Mouse (Mus musculus): Measurements from ENCODE around the gene Sbk1. TPM values are rescaled to one million over a fixed set of nuclear protein-coding genes. Genes with fewer than 3 reads are reported as not detected.
A peak's percentile ranks its signal among the peaks of the same experiment; 100 is the strongest.

Sbk1 gene
- polyA plus RNA-seq, 1 experiment from 2014 or later, result 276 TPM

- Histone ChIP-seq H3K4me2 (replicated peaks) (peak overlapping the region; percentile 12; the same call in 1 of the 2 replicates), H3K9ac (replicated peaks) (0 out of 2 replicates have a peak overlapping the region, but pooled peaks have one; percentile 1), H3K4me3 (no peak overlapping the region), H3K27ac (replicated peaks) (no peak overlapping the region), H3K27me3 (peaks cover 27% of the 10 kb centered on the region), H3K4me1 (peaks cover 11% of the 10 kb centered on the region), H3K36me3 (no peaks in the 10 kb centered on the region), H3K9me3 (no peaks in the 10 kb centered on the region)
- 6% methylated on average over 6 of the region's 6 CpGs for WGBS
- ATAC-seq (ENCODE audit: low FRiP score, low read depth), result 0 out of 2 replicates have a peak, but pooled peaks have one; percentile 27
Observed at GRCm38 (mm10) chr7:126248088-126248487, 24.3 kb upstream of the Sbk1 start.

- Histone ChIP-seq H3K4me3 (no peak overlapping the region), H3K4me1 (peaks cover 11% of the 10 kb centered on the region), H3K9ac (replicated peaks) (0 out of 2 replicates have a peak overlapping the region, but pooled peaks have one; percentile 1), H3K36me3 (no peaks in the 10 kb centered on the region), H3K27ac (replicated peaks) (no peak overlapping the region), H3K27me3 (peaks cover 27% of the 10 kb centered on the region), H3K4me2 (replicated peaks) (no peak overlapping the region), H3K9me3 (no peaks in the 10 kb centered on the region)
- no peak for ATAC-seq (ENCODE audit: low FRiP score, low read depth)
- WGBS, result 47% methylated on average over 17 of the region's 17 CpGs
Observed at GRCm38 (mm10) chr7:126248641-126249141, 23.7 kb upstream of the Sbk1 start.

- H3K9me3 ChIP-seq, result no peaks in the 10 kb centered on the region
- peaks cover 11% of the 10 kb centered on the region for H3K4me1 ChIP-seq
- 70% methylated on average over 5 of the region's 5 CpGs for WGBS
- ATAC-seq (ENCODE audit: low FRiP score, low read depth), result no peak
- H3K4me2 ChIP-seq (replicated peaks), result no peak overlapping the region
- no peak overlapping the region for H3K27ac ChIP-seq (replicated peaks)
- H3K27me3 ChIP-seq, result peaks cover 27% of the 10 kb centered on the region
- no peak overlapping the region for H3K9ac ChIP-seq (replicated peaks)
- no peak overlapping the region for H3K4me3 ChIP-seq
- H3K36me3 ChIP-seq, result no peaks in the 10 kb centered on the region
Observed at GRCm38 (mm10) chr7:126249146-126249545, 23.3 kb upstream of the Sbk1 start.

- no peak overlapping the region for H3K9ac ChIP-seq (replicated peaks)
- H3K36me3 ChIP-seq, result no peaks in the 10 kb centered on the region
- no peak overlapping the region for H3K4me3 ChIP-seq
- H3K4me1 ChIP-seq, result peaks cover 11% of the 10 kb centered on the region
- 89% methylated on average over 3 of the region's 3 CpGs for WGBS
- ATAC-seq (ENCODE audit: low FRiP score, low read depth), result no peak
- no peak overlapping the region for H3K27ac ChIP-seq (replicated peaks)
- no peaks in the 10 kb centered on the region for H3K9me3 ChIP-seq
- peaks cover 27% of the 10 kb centered on the region for H3K27me3 ChIP-seq
- H3K4me2 ChIP-seq (replicated peaks), result no peak overlapping the region
Observed at GRCm38 (mm10) chr7:126249986-126250385, 22.4 kb upstream of the Sbk1 start.

- H3K36me3 ChIP-seq, result no peaks in the 10 kb centered on the region
- H3K27me3 ChIP-seq, result peaks cover 27% of the 10 kb centered on the region
- no peak overlapping the region for H3K4me2 ChIP-seq (replicated peaks)
- no peak for ATAC-seq (ENCODE audit: low FRiP score, low read depth)
- no peak overlapping the region for H3K9ac ChIP-seq (replicated peaks)
- H3K4me3 ChIP-seq, result no peak overlapping the region
- WGBS, result 84% methylated on average over 7 of the region's 7 CpGs
- H3K4me1 ChIP-seq, result peaks cover 11% of the 10 kb centered on the region
- H3K9me3 ChIP-seq, result no peaks in the 10 kb centered on the region
- H3K27ac ChIP-seq (replicated peaks), result no peak overlapping the region
Observed at GRCm38 (mm10) chr7:126250481-126250880, 21.9 kb upstream of the Sbk1 start.

DNA sequence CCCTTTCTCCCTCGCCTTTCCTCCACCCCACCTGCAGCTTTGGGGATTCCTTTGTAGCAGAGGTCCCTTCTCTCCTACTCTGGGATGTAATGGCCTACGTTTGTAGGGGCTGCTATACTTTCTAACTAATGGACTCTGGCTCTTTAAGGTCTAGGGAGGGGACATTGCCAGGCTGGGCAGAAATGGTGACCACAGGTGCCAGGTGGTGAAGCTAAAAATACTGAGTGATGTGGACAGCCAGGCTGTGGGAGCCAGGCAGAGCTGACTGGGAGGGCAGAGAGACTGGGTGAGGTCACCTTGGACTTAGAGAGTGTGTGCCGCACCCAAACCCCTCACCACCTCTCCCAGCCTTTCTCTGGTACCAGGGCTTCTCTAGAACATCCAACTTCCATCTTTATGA is 20.7 kb upstream of the Sbk1 start:
- Histone ChIP-seq H3K9me3 (no peaks in the 10 kb centered on the region), H3K4me3 (no peak overlapping the region), H3K9ac (replicated peaks) (no peak overlapping the region), H3K4me1 (peaks cover 11% of the 10 kb centered on the region), H3K27me3 (peaks cover 25% of the 10 kb centered on the region), H3K4me2 (replicated peaks) (no peak overlapping the region), H3K27ac (replicated peaks) (no peak overlapping the region), H3K36me3 (no peaks in the 10 kb centered on the region)
- ATAC-seq (ENCODE audit: low FRiP score, low read depth), result no peak
- 72% methylated on average over 3 of the region's 3 CpGs for WGBS

DNA sequence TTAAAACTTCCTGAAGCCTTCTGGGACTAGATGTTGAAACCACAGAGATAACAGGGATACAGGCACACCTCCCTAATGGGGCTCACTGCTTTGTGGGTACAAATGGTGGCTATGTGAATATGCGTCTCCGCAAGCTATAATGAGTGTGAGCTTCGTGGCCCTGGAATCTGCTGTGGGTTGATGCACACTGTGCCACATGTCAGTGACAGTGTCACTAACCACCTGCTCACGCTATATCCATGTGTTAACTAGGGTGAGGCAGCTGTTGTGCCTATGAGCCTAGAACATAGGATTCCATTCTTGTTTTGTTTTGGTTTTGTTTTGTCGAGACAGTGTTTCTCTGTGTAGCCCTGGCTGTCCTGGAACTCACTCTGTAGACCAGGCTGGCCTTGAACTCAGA is 20.2 kb upstream of the Sbk1 start:
- Histone ChIP-seq H3K4me2 (replicated peaks) (no peak overlapping the region), H3K9ac (replicated peaks) (no peak overlapping the region), H3K4me3 (no peak overlapping the region), H3K27ac (replicated peaks) (no peak overlapping the region), H3K27me3 (peaks cover 21% of the 10 kb centered on the region), H3K36me3 (no peaks in the 10 kb centered on the region), H3K4me1 (peaks cover 11% of the 10 kb centered on the region), H3K9me3 (no peaks in the 10 kb centered on the region)
- WGBS, result 88% methylated on average over 5 of the region's 5 CpGs
- ATAC-seq (ENCODE audit: low FRiP score, low read depth), result no peak

DNA sequence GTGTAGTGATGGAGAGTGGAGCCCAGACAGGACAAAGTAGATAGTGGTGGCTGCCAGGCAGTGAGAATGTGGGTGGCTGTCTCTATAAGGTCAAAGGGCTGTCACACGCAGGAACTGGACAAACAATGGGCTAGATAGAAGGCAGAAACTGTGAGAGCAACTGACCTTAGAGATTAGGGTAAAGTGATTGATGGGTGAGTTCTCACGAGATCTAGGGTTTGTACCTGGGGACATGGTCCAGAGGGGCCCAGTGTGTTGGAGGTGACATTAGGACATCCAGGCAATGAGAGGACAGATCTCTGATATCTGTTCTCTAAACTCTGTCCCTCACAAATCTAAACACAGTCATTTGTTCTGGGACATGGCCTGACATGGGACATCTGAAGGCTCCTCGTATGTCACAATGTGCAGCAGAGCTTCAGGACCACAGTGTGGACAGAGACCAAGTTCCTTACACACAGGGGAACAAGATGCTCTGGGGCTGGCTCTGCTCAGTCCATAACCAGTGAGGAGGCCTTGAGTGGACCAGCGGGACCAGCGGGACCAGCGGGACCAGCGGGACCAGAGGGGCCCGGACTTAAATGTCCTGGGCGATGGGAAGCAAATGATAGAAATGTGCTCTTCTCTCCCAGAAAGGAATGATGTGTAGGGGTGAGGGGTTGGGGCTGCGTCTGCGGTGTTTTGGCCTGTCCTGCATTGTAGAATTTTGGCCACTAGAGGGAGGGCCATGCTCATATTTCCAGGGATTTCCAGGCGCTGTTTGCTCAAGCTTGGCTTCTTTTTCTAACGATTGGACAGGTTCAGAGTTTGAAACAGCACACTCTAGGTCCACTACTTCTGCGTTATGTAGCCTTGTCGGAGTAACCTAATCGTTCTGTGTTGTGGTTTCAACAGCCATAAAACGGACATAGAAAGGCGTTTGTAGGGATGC is 11.9 kb upstream of the Sbk1 start:
- Histone ChIP-seq H3K36me3 (no peaks in the 10 kb centered on the region), H3K9ac (replicated peaks) (no peak overlapping the region), H3K4me2 (replicated peaks) (no peak overlapping the region), H3K27ac (replicated peaks) (no peak overlapping the region), H3K9me3 (no peaks in the 10 kb centered on the region), H3K4me3 (no peak overlapping the region), H3K27me3 (peaks cover 14% of the 10 kb centered on the region; the same call in 1 of the 2 replicates), H3K4me1 (peaks cover 10% of the 10 kb centered on the region; the same call in 1 of the 2 replicates)
- 11% methylated on average over 18 of the region's 18 CpGs for WGBS
- ATAC-seq (ENCODE audit: low FRiP score, low read depth), result 0 out of 2 replicates have a peak, but pooled peaks have one; percentile 34

DNA sequence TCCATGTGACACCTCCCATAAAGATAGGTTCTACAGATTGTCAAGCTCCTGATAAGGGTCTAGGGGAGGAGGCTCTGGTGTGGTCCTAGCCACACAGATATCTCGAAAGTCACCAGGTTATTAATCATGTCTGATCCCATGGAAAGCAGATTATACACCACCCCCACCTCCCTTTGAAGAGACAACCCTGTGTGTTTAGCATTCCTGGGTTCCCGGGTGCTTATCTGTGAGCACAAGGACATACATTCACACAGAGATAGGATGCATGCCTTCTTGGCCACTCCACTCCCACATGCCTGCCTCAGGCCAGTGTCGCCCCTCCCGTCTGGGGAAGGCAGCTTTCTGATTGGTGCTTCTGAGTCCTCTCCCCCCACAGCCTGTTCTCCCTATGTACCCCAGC is 10.6 kb upstream of the Sbk1 start:
- Histone ChIP-seq H3K27ac (replicated peaks) (no peak overlapping the region), H3K9me3 (no peaks in the 10 kb centered on the region), H3K4me2 (replicated peaks) (no peak overlapping the region), H3K27me3 (peaks cover 14% of the 10 kb centered on the region; the same call in 1 of the 2 replicates), H3K4me1 (peaks cover 17% of the 10 kb centered on the region), H3K36me3 (no peaks in the 10 kb centered on the region), H3K4me3 (no peak overlapping the region), H3K9ac (replicated peaks) (no peak overlapping the region)
- no peak for ATAC-seq (ENCODE audit: low FRiP score, low read depth)
- WGBS, result 84% methylated on average over 4 of the region's 4 CpGs

DNA sequence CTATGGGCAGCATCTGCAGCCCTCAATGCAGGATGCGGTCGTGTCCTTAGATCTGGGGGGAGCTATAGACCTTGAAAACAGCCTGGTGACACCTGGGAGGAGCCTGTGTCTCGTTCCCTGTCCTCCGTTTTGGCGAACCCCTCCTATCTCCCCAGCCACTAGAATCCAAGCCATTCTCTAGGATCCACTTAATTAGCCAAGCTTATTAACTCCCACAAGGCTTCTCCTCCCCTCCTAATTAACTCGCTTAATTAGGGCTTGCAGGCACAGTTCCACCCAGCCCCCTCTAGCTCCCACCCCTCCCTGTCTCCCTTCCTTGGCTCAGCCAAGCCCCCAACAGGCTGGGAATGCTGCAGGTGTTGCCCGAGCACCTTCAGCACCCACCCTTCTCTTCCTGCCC is 8.5 kb upstream of the Sbk1 start:
- H3K27ac ChIP-seq (replicated peaks), result no peak overlapping the region
- no peak for ATAC-seq (ENCODE audit: low FRiP score, low read depth)
- H3K9me3 ChIP-seq, result no peaks in the 10 kb centered on the region
- WGBS, result 32% methylated on average over 7 of the region's 7 CpGs
- H3K36me3 ChIP-seq, result no peaks in the 10 kb centered on the region
- no peak overlapping the region for H3K9ac ChIP-seq (replicated peaks)
- peaks cover 17% of the 10 kb centered on the region for H3K4me1 ChIP-seq
- H3K4me2 ChIP-seq (replicated peaks), result no peak overlapping the region
- H3K27me3 ChIP-seq, result peaks cover 14% of the 10 kb centered on the region; the same call in 1 of the 2 replicates
- no peak overlapping the region for H3K4me3 ChIP-seq

- WGBS, result 82% methylated on average over 9 of the region's 9 CpGs
- Histone ChIP-seq H3K27ac (replicated peaks) (no peak overlapping the region), H3K36me3 (no peaks in the 10 kb centered on the region), H3K9ac (replicated peaks) (no peak overlapping the region), H3K4me2 (replicated peaks) (no peak overlapping the region), H3K9me3 (no peaks in the 10 kb centered on the region), H3K27me3 (peaks cover 6% of the 10 kb centered on the region; the same call in 1 of the 2 replicates), H3K4me1 (peaks cover 23% of the 10 kb centered on the region), H3K4me3 (no peak overlapping the region)
- ATAC-seq (ENCODE audit: low FRiP score, low read depth), result no peak
Observed at GRCm38 (mm10) chr7:126265949-126266348, 6.5 kb upstream of the Sbk1 start.

- H3K4me2 ChIP-seq (replicated peaks), result no peak overlapping the region
- H3K4me1 ChIP-seq, result peaks cover 28% of the 10 kb centered on the region
- no peaks in the 10 kb centered on the region for H3K36me3 ChIP-seq
- no peak for ATAC-seq (ENCODE audit: low FRiP score, low read depth)
- H3K9me3 ChIP-seq, result no peaks in the 10 kb centered on the region
- 73% methylated on average over 4 of the region's 4 CpGs for WGBS
- H3K4me3 ChIP-seq, result no peak overlapping the region
- no peak overlapping the region for H3K27ac ChIP-seq (replicated peaks)
- peaks cover 7% of the 10 kb centered on the region; the same call in 1 of the 2 replicates for H3K27me3 ChIP-seq
- no peak overlapping the region for H3K9ac ChIP-seq (replicated peaks)
Observed at GRCm38 (mm10) chr7:126266372-126266870, 6.0 kb upstream of the Sbk1 start.
